In the genomic region with DNA sequence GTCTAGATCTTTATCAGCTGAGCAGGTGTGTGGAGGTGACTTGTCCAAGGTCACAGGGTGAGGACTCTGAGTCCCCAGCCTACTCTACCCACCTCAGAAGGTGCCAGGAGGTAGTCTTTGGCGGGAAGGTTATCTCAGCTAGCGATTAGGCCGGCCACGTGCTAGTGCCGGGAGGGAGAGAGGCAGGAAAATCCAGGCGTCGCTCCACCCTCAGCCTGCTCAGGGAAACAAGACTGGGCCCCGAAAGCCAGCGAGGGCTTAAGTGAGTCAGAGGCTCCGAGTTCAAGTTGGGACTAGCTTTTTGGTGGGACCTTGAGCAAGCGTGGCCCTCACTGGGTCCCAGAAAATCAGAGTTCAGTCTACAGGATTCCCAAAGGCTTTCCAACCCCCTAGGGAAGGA, we compare ENCODE assay signal across 9 mouse cellular contexts. TPM values are rescaled to one million over a fixed set of nuclear protein-coding genes. Genes with fewer than 3 reads are reported as not detected.
DNase-seq lines count a peak whose midpoint lies in the region; ATAC-seq and TF ChIP-seq lines count a peak whose summit lies in the region.
"Had no signal": no experiment of that assay in that cellular context is flagged by ENCODE, and none has a peak within 500 bp of the region (broad histone marks: within the 10 kb centered on the region; RNA-seq: fewer than 3 reads in every experiment).

No protein-coding gene starts in this region.

- no peak for ATAC-seq in midbrain, embryonic 15.5 days (replicated peaks)
- ATAC-seq in midbrain, embryonic 11.5 days (ENCODE audit: low FRiP score) = no peak
- no peak for ATAC-seq in heart, embryonic 14.5 days (ENCODE audit: insufficient number of reproducible peaks, insufficient read depth, low FRiP score, low read depth)
- ATAC-seq in limb, embryonic 14.5 days (ENCODE audit: low FRiP score, low read depth) = no peak
- peak; percentile 47 for ATAC-seq in stomach, postnatal 0 days (ENCODE audit: low FRiP score, low TSS enrichment)
- ATAC-seq: activated CD4-positive, CD25-positive, alpha-beta regulatory T cell, adult 4 months had no signal

- intact Hi-C loops in left cerebral cortex, postnatal 36 days (cut with DNase I) = no loop called here

- H3K27ac ChIP-seq in midbrain, embryonic 15.5 days = 0 out of 2 replicates have a peak overlapping the region, but pooled peaks have one; percentile 14
- H3K27ac ChIP-seq in midbrain, embryonic 11.5 days (ENCODE audit: low read depth, low read length) = no peak overlapping the region
- peak overlapping the region; percentile 46 to 96 for H3K27ac ChIP-seq in heart, embryonic 14.5 days (replicated peaks in 1 of 2; ENCODE audit: control insufficient read depth in 1 of 2, insufficient read depth in 1 of 2, low read depth in 2 of 2, low read length in 2 of 2)
- H3K27ac ChIP-seq in limb, embryonic 14.5 days (replicated peaks; ENCODE audit: low read depth, low read length) = no peak overlapping the region
- H3K27ac ChIP-seq in stomach, postnatal 0 days (replicated peaks) = peak overlapping the region; percentile 98

- whole genome bisulfite sequencing in midbrain, embryonic 15.5 days = 60% methylated on average over 11 of the region's 11 CpGs
- 74% methylated on average over 11 of the region's 11 CpGs for WGBS in midbrain, embryonic 11.5 days
- 18% methylated on average over 11 of the region's 11 CpGs for WGBS in heart, embryonic 14.5 days
- 77% methylated on average over 11 of the region's 11 CpGs for WGBS in limb, embryonic 14.5 days
- 43% methylated on average over 11 of the region's 11 CpGs for WGBS in stomach, postnatal 0 days

- peaks cover 26% of the 10 kb centered on the region for H3K4me1 ChIP-seq in midbrain, embryonic 15.5 days
- H3K4me1 ChIP-seq in midbrain, embryonic 11.5 days (ENCODE audit: control insufficient read depth, insufficient read depth, low read length) = peaks cover 10% of the 10 kb centered on the region
- H3K4me1 ChIP-seq in heart, embryonic 14.5 days (ENCODE audit: control insufficient read depth in 2 of 2, insufficient read depth in 2 of 2, low read length in 2 of 2) = peaks cover 22 to 37% of the 10 kb centered on the region in 2 experiments
- H3K4me1 ChIP-seq in limb, embryonic 14.5 days (ENCODE audit: control insufficient read depth, insufficient read depth, low read length) = peaks cover 27% of the 10 kb centered on the region
- H3K4me1 ChIP-seq in stomach, postnatal 0 days (replicated peaks; ENCODE audit: control insufficient read depth, insufficient read depth) = peaks cover 19% of the 10 kb centered on the region

- no peak overlapping the region for H3K4me2 ChIP-seq in midbrain, embryonic 15.5 days
- no peak overlapping the region for H3K4me2 ChIP-seq in midbrain, embryonic 11.5 days
- peak overlapping the region; percentile 89 for H3K4me2 ChIP-seq in heart, embryonic 14.5 days (ENCODE audit: low read length)
- peak overlapping the region; percentile 21; the same call in 1 of the 2 replicates for H3K4me2 ChIP-seq in limb, embryonic 14.5 days (replicated peaks; ENCODE audit: low read depth, low read length, severe bottlenecking)
- peak overlapping the region; percentile 81 for H3K4me2 ChIP-seq in stomach, postnatal 0 days (replicated peaks; ENCODE audit: low read depth)

- H3K27me3 ChIP-seq in midbrain, embryonic 15.5 days (replicated peaks) = peaks cover 30% of the 10 kb centered on the region
- peaks cover 29% of the 10 kb centered on the region for H3K27me3 ChIP-seq in midbrain, embryonic 11.5 days (ENCODE audit: control insufficient read depth, insufficient read depth, low read length)
- H3K27me3 ChIP-seq in heart, embryonic 14.5 days (ENCODE audit: control insufficient read depth, insufficient read depth, low read length) = no peaks in the 10 kb centered on the region
- peaks cover 5% of the 10 kb centered on the region; the same call in 1 of the 2 replicates for H3K27me3 ChIP-seq in limb, embryonic 14.5 days (ENCODE audit: control insufficient read depth, insufficient read depth, low read length)
- H3K27me3 ChIP-seq in stomach, postnatal 0 days (ENCODE audit: control insufficient read depth, insufficient read depth, low read length) = no peaks in the 10 kb centered on the region

- H3K36me3 ChIP-seq in midbrain, embryonic 15.5 days (replicated peaks) = no peaks in the 10 kb centered on the region
- H3K36me3 ChIP-seq in midbrain, embryonic 11.5 days (ENCODE audit: control insufficient read depth, insufficient read depth, low read length) = no peaks in the 10 kb centered on the region
- peaks cover 37% of the 10 kb centered on the region for H3K36me3 ChIP-seq in heart, embryonic 14.5 days (ENCODE audit: control insufficient read depth, insufficient read depth, low read length)
- peaks cover 4% of the 10 kb centered on the region; the same call in 1 of the 2 replicates for H3K36me3 ChIP-seq in limb, embryonic 14.5 days (ENCODE audit: control insufficient read depth, insufficient read depth, low read length)
- peaks cover 9% of the 10 kb centered on the region; the same call in 1 of the 2 replicates for H3K36me3 ChIP-seq in stomach, postnatal 0 days (ENCODE audit: control insufficient read depth, insufficient read depth, low read length)

- H3K9ac ChIP-seq in midbrain, embryonic 15.5 days = no peak overlapping the region
- H3K9ac ChIP-seq in midbrain, embryonic 11.5 days (ENCODE audit: low read length) = no peak overlapping the region; the same call in 1 of the 2 replicates
- H3K9ac ChIP-seq in heart, embryonic 14.5 days (ENCODE audit: low read length) = peak overlapping the region; percentile 93
- no peak overlapping the region for H3K9ac ChIP-seq in limb, embryonic 14.5 days (ENCODE audit: low read depth, low read length, severe bottlenecking)
- H3K9ac ChIP-seq in stomach, postnatal 0 days (ENCODE audit: low read length) = peak overlapping the region; percentile 45

- H3K4me3 ChIP-seq in midbrain, embryonic 15.5 days = no peak overlapping the region
- no peak overlapping the region for H3K4me3 ChIP-seq in midbrain, embryonic 11.5 days (ENCODE audit: low read depth, low read length)
- H3K4me3 ChIP-seq in heart, embryonic 14.5 days (ENCODE audit: control insufficient read depth in 1 of 2, insufficient read depth in 1 of 2, low read depth in 1 of 2, low read length in 2 of 2) = peak overlapping the region; percentile 16 to 74; a peak in 3 of 4 replicates
- H3K4me3 ChIP-seq in limb, embryonic 14.5 days (replicated peaks; ENCODE audit: low read length) = no peak overlapping the region
- H3K4me3 ChIP-seq in stomach, postnatal 0 days (ENCODE audit: low read depth, low read length) = 0 out of 2 replicates have a peak overlapping the region, but pooled peaks have one; percentile 4

- TF ChIP-seq EP300 in stomach, postnatal 0 days (optimal IDR thresholded peaks at IDR 0.05) = no peak

- TF ChIP-seq CTCF in stomach, postnatal 0 days (IDR thresholded peaks at IDR 0.05; ENCODE audit: low read depth) = no peak

- no peak for DNase-seq in midbrain, embryonic 11.5 days (ENCODE audit: low spot score, missing footprints)
- no peak for DNase-seq in limb, embryonic 14.5 days (ENCODE audit: low spot score)
- peak; percentile 87 for DNase-seq in stomach, postnatal 0 days (ENCODE audit: low spot score)
- no peak for DNase-seq in left cerebral cortex, postnatal 36 days (ENCODE audit: low spot score in 2 of 2)
- no peak for DNase-seq in cerebellum, adult 9-11 months
- no peak for DNase-seq in B cell, adult 2 months

- TF ChIP-seq POLR2A in limb, embryonic 14.5 days (IDR thresholded peaks at IDR 0.05; ENCODE audit: borderline replicate concordance, extremely low read depth, insufficient read depth, insufficient read length) = no peak

- no peaks in the 10 kb centered on the region for H3K9me3 ChIP-seq in midbrain, embryonic 15.5 days
- no peaks in the 10 kb centered on the region for H3K9me3 ChIP-seq in midbrain, embryonic 11.5 days (ENCODE audit: control insufficient read depth, low read length)
- no peaks in the 10 kb centered on the region for H3K9me3 ChIP-seq in heart, embryonic 14.5 days (ENCODE audit: control insufficient read depth, low read length)
- H3K9me3 ChIP-seq in limb, embryonic 14.5 days (ENCODE audit: control insufficient read depth, low read length) = no peaks in the 10 kb centered on the region
- H3K9me3 ChIP-seq in stomach, postnatal 0 days (ENCODE audit: control insufficient read depth, low read length) = no peaks in the 10 kb centered on the region

RNA-seq across cellular contexts. Expression of gene Cdc42ep1, which starts 2.9 kb away (rescaled TPM):
- polyA plus RNA-seq in midbrain, embryonic 15.5 days (2015; fragmentation: Nextera tagmentation; extraction: Ambion mirVana) = 13.1 and 15.7 TPM in 2 replicates
- polyA plus RNA-seq in midbrain, embryonic 11.5 days (2014; fragmentation: Nextera tagmentation; extraction: Ambion mirVana) = 6.4 and 9.0 TPM in 2 replicates
- 29.0 and 30.1 TPM in 2 replicates for polyA plus RNA-seq in heart, embryonic 14.5 days (2014; fragmentation: Nextera tagmentation; extraction: Ambion mirVana)
- polyA plus RNA-seq in limb, embryonic 14.5 days (2012; rRNA removed) = 25.2 and 34.3 TPM in 2 replicates
- 23.1 and 24.3 TPM in 2 replicates for polyA plus RNA-seq in limb, embryonic 14.5 days (2014; fragmentation: Nextera tagmentation; extraction: Ambion mirVana)
- 37.7 and 45.4 TPM in 2 replicates for polyA plus RNA-seq in stomach, postnatal 0 days (2015; fragmentation: Nextera tagmentation; extraction: Ambion mirVana)
- 10 to 100 TPM; 14.4 to 16.5 TPM for total RNA-seq in left cerebral cortex, postnatal 36 days (2021)
- polyA plus RNA-seq: activated CD4-positive, CD25-positive, alpha-beta regulatory T cell, adult 4 months had no signal

RNA-seq across cellular contexts. Expression of gene Lgals2, which starts 10.0 kb away (rescaled TPM):
- 0.31 TPM in 1 of 2 replicates, not detected in the other for polyA plus RNA-seq in midbrain, embryonic 15.5 days (2015; fragmentation: Nextera tagmentation; extraction: Ambion mirVana)
- polyA plus RNA-seq in midbrain, embryonic 11.5 days (2014; fragmentation: Nextera tagmentation; extraction: Ambion mirVana) = not detected in 2 replicates
- polyA plus RNA-seq in heart, embryonic 14.5 days (2014; fragmentation: Nextera tagmentation; extraction: Ambion mirVana) = not detected in 2 replicates
- polyA plus RNA-seq in limb, embryonic 14.5 days (2012; rRNA removed) = 0.65 and 0.72 TPM in 2 replicates
- 0.58 TPM in 1 of 2 replicates, not detected in the other for polyA plus RNA-seq in limb, embryonic 14.5 days (2014; fragmentation: Nextera tagmentation; extraction: Ambion mirVana)
- polyA plus RNA-seq in stomach, postnatal 0 days (2015; fragmentation: Nextera tagmentation; extraction: Ambion mirVana) = 39.4 and 39.5 TPM in 2 replicates
- not detected for total RNA-seq in left cerebral cortex, postnatal 36 days (2021)
- polyA plus RNA-seq: activated CD4-positive, CD25-positive, alpha-beta regulatory T cell, adult 4 months had no signal

RNA-seq across cellular contexts. Expression of gene Gga1, which starts 31.7 kb away (rescaled TPM):
- 50.7 and 50.8 TPM in 2 replicates for polyA plus RNA-seq in midbrain, embryonic 15.5 days (2015; fragmentation: Nextera tagmentation; extraction: Ambion mirVana)
- polyA plus RNA-seq in midbrain, embryonic 11.5 days (2014; fragmentation: Nextera tagmentation; extraction: Ambion mirVana) = 20.5 and 25.7 TPM in 2 replicates
- 30.7 and 33.2 TPM in 2 replicates for polyA plus RNA-seq in heart, embryonic 14.5 days (2014; fragmentation: Nextera tagmentation; extraction: Ambion mirVana)
- 60.6 and 80.6 TPM in 2 replicates for polyA plus RNA-seq in limb, embryonic 14.5 days (2012; rRNA removed)
- 43.6 and 45.0 TPM in 2 replicates for polyA plus RNA-seq in limb, embryonic 14.5 days (2014; fragmentation: Nextera tagmentation; extraction: Ambion mirVana)
- polyA plus RNA-seq in stomach, postnatal 0 days (2015; fragmentation: Nextera tagmentation; extraction: Ambion mirVana) = 35.6 and 39.3 TPM in 2 replicates
- 10 to 100 TPM; 57.6 to 65.0 TPM for total RNA-seq in left cerebral cortex, postnatal 36 days (2021)

RNA-seq across cellular contexts. Expression of gene Card10, which starts 42.5 kb away (rescaled TPM):
- polyA plus RNA-seq in midbrain, embryonic 15.5 days (2015; fragmentation: Nextera tagmentation; extraction: Ambion mirVana) = 2.1 and 2.3 TPM in 2 replicates
- polyA plus RNA-seq in midbrain, embryonic 11.5 days (2014; fragmentation: Nextera tagmentation; extraction: Ambion mirVana) = 1.3 and 1.5 TPM in 2 replicates
- 6.5 and 7.1 TPM in 2 replicates for polyA plus RNA-seq in heart, embryonic 14.5 days (2014; fragmentation: Nextera tagmentation; extraction: Ambion mirVana)
- 9.0 and 12.4 TPM in 2 replicates for polyA plus RNA-seq in limb, embryonic 14.5 days (2012; rRNA removed)
- polyA plus RNA-seq in limb, embryonic 14.5 days (2014; fragmentation: Nextera tagmentation; extraction: Ambion mirVana) = 4.4 and 5.1 TPM in 2 replicates
- 2.4 and 2.8 TPM in 2 replicates for polyA plus RNA-seq in stomach, postnatal 0 days (2015; fragmentation: Nextera tagmentation; extraction: Ambion mirVana)
- 1 to 10 TPM; 3.6 to 4.3 TPM for total RNA-seq in left cerebral cortex, postnatal 36 days (2021)
- polyA plus RNA-seq: activated CD4-positive, CD25-positive, alpha-beta regulatory T cell, adult 4 months had no signal

RNA-seq across cellular contexts. Expression of gene Gm49510, which starts 54.1 kb away (rescaled TPM):
- not detected in 2 replicates for polyA plus RNA-seq in midbrain, embryonic 15.5 days (2015; fragmentation: Nextera tagmentation; extraction: Ambion mirVana)
- polyA plus RNA-seq in midbrain, embryonic 11.5 days (2014; fragmentation: Nextera tagmentation; extraction: Ambion mirVana) = 0.11 TPM in 1 of 2 replicates, not detected in the other
- polyA plus RNA-seq in heart, embryonic 14.5 days (2014; fragmentation: Nextera tagmentation; extraction: Ambion mirVana) = 0.16 TPM in 1 of 2 replicates, not detected in the other
- 0.19 and 0.20 TPM in 2 replicates for polyA plus RNA-seq in limb, embryonic 14.5 days (2012; rRNA removed)
- 0.92 and 1.5 TPM in 2 replicates for polyA plus RNA-seq in limb, embryonic 14.5 days (2014; fragmentation: Nextera tagmentation; extraction: Ambion mirVana)
- 0.27 and 0.28 TPM in 2 replicates for polyA plus RNA-seq in stomach, postnatal 0 days (2015; fragmentation: Nextera tagmentation; extraction: Ambion mirVana)
- under 1 TPM in 1 of 2 experiments, not detected in 1; 0.97 TPM for total RNA-seq in left cerebral cortex, postnatal 36 days (2021)
- polyA plus RNA-seq: activated CD4-positive, CD25-positive, alpha-beta regulatory T cell, adult 4 months had no signal

Comparison
In these comparisons a context has a peak if more than half of its experiments do, and no peak if none do; other contexts are left out.
1. H3K27ac ChIP-seq: peak in midbrain, embryonic 15.5 days (single experiment), heart, embryonic 14.5 days (2 of 2) and stomach, postnatal 0 days (single experiment); none in midbrain, embryonic 11.5 days (single experiment) and limb, embryonic 14.5 days (single experiment).
2. H3K4me2 ChIP-seq: peak in heart, embryonic 14.5 days (single experiment), limb, embryonic 14.5 days (single experiment) and stomach, postnatal 0 days (single experiment); none in midbrain, embryonic 15.5 days (single experiment) and midbrain, embryonic 11.5 days (single experiment).
3. H3K4me3 ChIP-seq: peak in heart, embryonic 14.5 days (2 of 2) and stomach, postnatal 0 days (single experiment); none in midbrain, embryonic 15.5 days (single experiment), midbrain, embryonic 11.5 days (single experiment) and limb, embryonic 14.5 days (single experiment).
4. H3K9ac ChIP-seq: peak in heart, embryonic 14.5 days (single experiment) and stomach, postnatal 0 days (single experiment); none in midbrain, embryonic 15.5 days (single experiment), midbrain, embryonic 11.5 days (single experiment) and limb, embryonic 14.5 days (single experiment).
5. RNA of gene Lgals2, which starts 10.0 kb away (polyA plus RNA-seq): 39.4 to 39.5 TPM in stomach, postnatal 0 days; 0.58 to 0.72 TPM in limb, embryonic 14.5 days, 0.31 TPM in midbrain, embryonic 15.5 days, not detected in midbrain, embryonic 11.5 days and not detected in heart, embryonic 14.5 days; every median in the first group is over 10 times any median in the second.